Mouse (Mus musculus): ENCODE data around the gene Myo18a. TPM values are rescaled to one million over a fixed set of nuclear protein-coding genes. Genes with fewer than 3 reads are reported as not detected.

Myo18a gene
- polyA plus RNA-seq, 2 experiments, result 42.9 to 43.5 TPM

GRCm38 (mm10) chr11:77829043-77829841 is 66.2 kb downstream of the Myo18a start:
- Histone ChIP-seq H3K4me2 (replicated peaks; ENCODE audit: low read depth, low read length, severe bottlenecking) (no peak overlapping the region), H3K27ac (replicated peaks; ENCODE audit: low read depth, low read length) (no peak overlapping the region), H3K9me3 (ENCODE audit: control insufficient read depth, low read length) (no peaks in the 10 kb centered on the region), H3K4me3 (replicated peaks; ENCODE audit: low read length) (no peak overlapping the region), H3K36me3 (ENCODE audit: control insufficient read depth, insufficient read depth, low read length) (peaks cover 66% of the 10 kb centered on the region), H3K9ac (ENCODE audit: low read depth, low read length, severe bottlenecking) (no peak overlapping the region), H3K4me1 (ENCODE audit: control insufficient read depth, insufficient read depth, low read length) (peaks cover 4% of the 10 kb centered on the region; the same call in 1 of the 2 replicates), H3K27me3 (ENCODE audit: control insufficient read depth, insufficient read depth, low read length) (no peaks in the 10 kb centered on the region)
- DNase-seq (ENCODE audit: low spot score) (no peak), ATAC-seq (ENCODE audit: low FRiP score, low read depth) (no peak)
- 80% methylated on average over 23 of the region's 23 CpGs for WGBS
- no peak for TF ChIP-seq POLR2A (IDR thresholded peaks at IDR 0.05; ENCODE audit: borderline replicate concordance, extremely low read depth, insufficient read depth, insufficient read length)

DNA sequence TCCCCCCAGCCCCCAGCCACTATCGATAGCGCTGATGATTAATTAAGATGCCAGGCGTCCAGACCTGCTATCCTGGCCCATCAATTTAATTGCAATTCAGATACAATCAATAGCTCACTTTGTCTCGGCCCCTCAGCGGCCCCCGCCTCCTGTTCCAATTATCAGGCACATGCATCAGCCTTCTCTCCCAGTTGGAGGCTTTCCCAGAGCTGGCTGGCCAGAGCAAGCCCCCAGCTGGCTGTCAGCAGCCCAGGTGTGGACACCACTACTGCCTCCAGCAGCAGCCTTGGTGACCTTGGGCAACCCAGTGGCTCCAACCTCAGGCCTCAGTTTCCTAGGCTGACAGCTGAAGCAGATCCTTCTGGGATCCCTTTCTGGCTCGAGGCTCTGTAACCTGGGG is 67.8 kb downstream of the Myo18a start:
- Histone ChIP-seq H3K4me3 (replicated peaks; ENCODE audit: low read length) (no peak overlapping the region), H3K36me3 (ENCODE audit: control insufficient read depth, insufficient read depth, low read length) (peaks cover 66% of the 10 kb centered on the region)

GRCm38 (mm10) chr11:77832541-77832940 is 69.5 kb downstream of the Myo18a start:
- no peak for ATAC-seq (ENCODE audit: low FRiP score, low read depth)
- no peak for TF ChIP-seq POLR2A (IDR thresholded peaks at IDR 0.05; ENCODE audit: borderline replicate concordance, extremely low read depth, insufficient read depth, insufficient read length)
- WGBS, result 82% methylated on average over 4 of the region's 4 CpGs
- Histone ChIP-seq H3K27ac (replicated peaks; ENCODE audit: low read depth, low read length) (no peak overlapping the region), H3K4me2 (replicated peaks; ENCODE audit: low read depth, low read length, severe bottlenecking) (no peak overlapping the region), H3K9ac (ENCODE audit: low read depth, low read length, severe bottlenecking) (no peak overlapping the region), H3K4me1 (ENCODE audit: control insufficient read depth, insufficient read depth, low read length) (peaks cover 6% of the 10 kb centered on the region; the same call in 1 of the 2 replicates), H3K4me3 (replicated peaks; ENCODE audit: low read length) (no peak overlapping the region), H3K9me3 (ENCODE audit: control insufficient read depth, low read length) (no peaks in the 10 kb centered on the region), H3K27me3 (ENCODE audit: control insufficient read depth, insufficient read depth, low read length) (no peaks in the 10 kb centered on the region), H3K36me3 (ENCODE audit: control insufficient read depth, insufficient read depth, low read length) (peaks cover 80% of the 10 kb centered on the region)
- no peak for DNase-seq (ENCODE audit: low spot score)

More for the DNA sequence above, 67.8 kb downstream of the Myo18a start:
- 57% methylated on average over 7 of the region's 7 CpGs for WGBS
- Histone ChIP-seq H3K4me1 (ENCODE audit: control insufficient read depth, insufficient read depth, low read length) (peaks cover 4% of the 10 kb centered on the region; the same call in 1 of the 2 replicates), H3K27ac (replicated peaks; ENCODE audit: low read depth, low read length) (no peak overlapping the region), H3K27me3 (ENCODE audit: control insufficient read depth, insufficient read depth, low read length) (no peaks in the 10 kb centered on the region), H3K4me2 (replicated peaks; ENCODE audit: low read depth, low read length, severe bottlenecking) (no peak overlapping the region), H3K9me3 (ENCODE audit: control insufficient read depth, low read length) (no peaks in the 10 kb centered on the region), H3K9ac (ENCODE audit: low read depth, low read length, severe bottlenecking) (no peak overlapping the region)
- DNase-seq (ENCODE audit: low spot score) (no peak), ATAC-seq (ENCODE audit: low FRiP score, low read depth) (no peak)
- no peak for TF ChIP-seq POLR2A (IDR thresholded peaks at IDR 0.05; ENCODE audit: borderline replicate concordance, extremely low read depth, insufficient read depth, insufficient read length)

- peaks cover 61% of the 10 kb centered on the region for H3K36me3 ChIP-seq (ENCODE audit: control insufficient read depth, insufficient read depth, low read length)
- no peaks in the 10 kb centered on the region for H3K27me3 ChIP-seq (ENCODE audit: control insufficient read depth, insufficient read depth, low read length)
- H3K9me3 ChIP-seq (ENCODE audit: control insufficient read depth, low read length), result no peaks in the 10 kb centered on the region
- no peak for TF ChIP-seq POLR2A (IDR thresholded peaks at IDR 0.05; ENCODE audit: borderline replicate concordance, extremely low read depth, insufficient read depth, insufficient read length)
- H3K4me2 ChIP-seq (replicated peaks; ENCODE audit: low read depth, low read length, severe bottlenecking), result no peak overlapping the region
- H3K27ac ChIP-seq (replicated peaks; ENCODE audit: low read depth, low read length), result no peak overlapping the region
- 82% methylated on average over 3 of the region's 3 CpGs for WGBS
- no peak overlapping the region for H3K9ac ChIP-seq (ENCODE audit: low read depth, low read length, severe bottlenecking)
- ATAC-seq (ENCODE audit: low FRiP score, low read depth), result no peak
- peaks cover 6% of the 10 kb centered on the region; the same call in 1 of the 2 replicates for H3K4me1 ChIP-seq (ENCODE audit: control insufficient read depth, insufficient read depth, low read length)
- no peak for DNase-seq (ENCODE audit: low spot score)
- no peak overlapping the region for H3K4me3 ChIP-seq (replicated peaks; ENCODE audit: low read length)
Observed at GRCm38 (mm10) chr11:77835109-77835508, 72.1 kb downstream of the Myo18a start.

GRCm38 (mm10) chr11:77836290-77836689 is 73.2 kb downstream of the Myo18a start:
- peaks cover 8% of the 10 kb centered on the region; the same call in 1 of the 2 replicates for H3K4me1 ChIP-seq (ENCODE audit: control insufficient read depth, insufficient read depth, low read length)
- H3K9ac ChIP-seq (ENCODE audit: low read depth, low read length, severe bottlenecking), result 0 out of 2 replicates have a peak overlapping the region, but pooled peaks have one; percentile 2
- 42% methylated on average over 5 of the region's 5 CpGs for WGBS
- 0 out of 2 replicates have a peak, but pooled peaks have one; percentile 47 for ATAC-seq (ENCODE audit: low FRiP score, low read depth)
- H3K27ac ChIP-seq (replicated peaks; ENCODE audit: low read depth, low read length), result peak overlapping the region; percentile 48; the same call in 1 of the 2 replicates
- H3K27me3 ChIP-seq (ENCODE audit: control insufficient read depth, insufficient read depth, low read length), result no peaks in the 10 kb centered on the region
- no peak for TF ChIP-seq POLR2A (IDR thresholded peaks at IDR 0.05; ENCODE audit: borderline replicate concordance, extremely low read depth, insufficient read depth, insufficient read length)
- DNase-seq (ENCODE audit: low spot score), result no peak
- H3K36me3 ChIP-seq (ENCODE audit: control insufficient read depth, insufficient read depth, low read length), result peaks cover 66% of the 10 kb centered on the region
- H3K4me2 ChIP-seq (replicated peaks; ENCODE audit: low read depth, low read length, severe bottlenecking), result no peak overlapping the region
- H3K9me3 ChIP-seq (ENCODE audit: control insufficient read depth, low read length), result no peaks in the 10 kb centered on the region
- no peak overlapping the region for H3K4me3 ChIP-seq (replicated peaks; ENCODE audit: low read length)
